Mouse (Mus musculus) NIH3T3 (cell line): ENCODE results near the gene Ctnnal1.
A peak's percentile ranks its signal among the peaks of the same experiment; 100 is the strongest.
"Not testable (repeated sequence)": the region's sequence is repeated elsewhere in the genome, so short reads cannot be mapped to it uniquely, and the experiment has no call there.

ENCODE experiments used
- DNase-seq: peaks from one replicate; pipeline ENCODE4 v3.0.0-alpha.2; 2012; ENCODE audit warnings: low read depth

Ctnnal1 gene

GRCm38 (mm10) chr4:56865003-56865511 is at the start of gene Ctnnal1:
Gene Ctnnal1, minus strand, starts transcription at chr4:56865188.
- DNase-seq, result peak; percentile 83

- no peak for DNase-seq
Observed at GRCm38 (mm10) chr4:56914761-56915160, 49.8 kb upstream of the Ctnnal1 start.

- no peak for DNase-seq
Observed at GRCm38 (mm10) chr4:56914338-56914737, 49.4 kb upstream of the Ctnnal1 start.

- DNase-seq, result no peak
Observed at GRCm38 (mm10) chr4:56912382-56913001, 47.5 kb upstream of the Ctnnal1 start.

- DNase-seq, result no peak
Observed at GRCm38 (mm10) chr4:56909568-56909967, 44.6 kb upstream of the Ctnnal1 start.

- no peak for DNase-seq
Observed at GRCm38 (mm10) chr4:56907671-56908070, 42.7 kb upstream of the Ctnnal1 start.

GRCm38 (mm10) chr4:56906926-56907325 is 41.9 kb upstream of the Ctnnal1 start:
- no peak for DNase-seq

GRCm38 (mm10) chr4:56905507-56905906 is 40.5 kb upstream of the Ctnnal1 start:
- no peak for DNase-seq

GRCm38 (mm10) chr4:56901671-56902070 is 36.7 kb upstream of the Ctnnal1 start:
- peak; percentile 46 for DNase-seq

- DNase-seq, result no peak
Observed at GRCm38 (mm10) chr4:56899216-56899615, 34.2 kb upstream of the Ctnnal1 start.

GRCm38 (mm10) chr4:56897511-56897910 is 32.5 kb upstream of the Ctnnal1 start:
- no peak for DNase-seq

- DNase-seq, result no peak
Observed at GRCm38 (mm10) chr4:56894196-56894595, 29.2 kb upstream of the Ctnnal1 start.

- no peak for DNase-seq
Observed at GRCm38 (mm10) chr4:56892501-56893115, 27.6 kb upstream of the Ctnnal1 start.

- no peak for DNase-seq
Observed at GRCm38 (mm10) chr4:56888483-56888882, 23.5 kb upstream of the Ctnnal1 start.

GRCm38 (mm10) chr4:56886286-56886979 is 21.4 kb upstream of the Ctnnal1 start:
- DNase-seq, result no peak

- no peak for DNase-seq
Observed at GRCm38 (mm10) chr4:56880036-56880703, 15.2 kb upstream of the Ctnnal1 start.

- no peak for DNase-seq
Observed at GRCm38 (mm10) chr4:56878971-56879370, 14.0 kb upstream of the Ctnnal1 start.

GRCm38 (mm10) chr4:56870541-56870940 is 5.6 kb upstream of the Ctnnal1 start:
- DNase-seq, result not testable (repeated sequence)

- DNase-seq, result no peak
Observed at GRCm38 (mm10) chr4:56867761-56868160, 2.8 kb upstream of the Ctnnal1 start.

GRCm38 (mm10) chr4:56865971-56866370 is 983 bp upstream of the Ctnnal1 start:
- peak; percentile 88 for DNase-seq

GRCm38 (mm10) chr4:56864417-56865001 is 479 bp downstream of the Ctnnal1 start:
- peak; percentile 63 for DNase-seq

- peak; percentile 70 for DNase-seq
Observed at GRCm38 (mm10) chr4:56864016-56864415, 972 bp downstream of the Ctnnal1 start.
